Mouse (Mus musculus) midbrain, embryonic 16.5 days (tissue): ENCODE measurements around the gene Idnk. TPM values are rescaled to one million over a fixed set of nuclear protein-coding genes. Genes with fewer than 3 reads are reported as not detected.
"Not testable (repeated sequence)": the region's sequence is repeated elsewhere in the genome, so short reads cannot be mapped to it uniquely, and the experiment has no call there.

Experiments
- ATAC-seq: fragments of 200-750 bp; cut with Nextera tagmentation; 2 replicates; pipeline ENCODE4 v1.8.0; 2017; ENCODE audit warnings: moderate TSS enrichment
- H3K27ac ChIP-seq: fragments of 300-500 bp; sonication (generic); 2 replicates; pipeline ENCODE4 v1.5.1; 2014; ENCODE audit warnings: mild to moderate bottlenecking, low read length, mixed read lengths
- H3K27me3 ChIP-seq: fragments of 300-500 bp; sonication (generic); 2 replicates; pipeline ENCODE4 v1.6.1; 2014; ENCODE audit warnings: low read depth, low read length, mixed read lengths; ENCODE audit not compliant: control insufficient read depth, insufficient read depth
- H3K36me3 ChIP-seq: fragments of 300-500 bp; sonication (generic); 2 replicates; pipeline ENCODE4 v1.6.1; 2014; ENCODE audit warnings: mild to moderate bottlenecking, low read length, moderate library complexity, mixed read lengths; ENCODE audit not compliant: control insufficient read depth, insufficient read depth
- H3K4me1 ChIP-seq: fragments of 300-500 bp; sonication (generic); 2 replicates; pipeline ENCODE4 v1.6.1; 2014; ENCODE audit warnings: mild to moderate bottlenecking, low read length, mixed read lengths; ENCODE audit not compliant: control insufficient read depth, insufficient read depth
- H3K4me2 ChIP-seq: fragments of 300-500 bp; sonication (generic); 2 replicates; pipeline ENCODE4 v1.6.1; 2014; ENCODE audit warnings: mild to moderate bottlenecking, low read length, mixed read lengths
- H3K4me3 ChIP-seq: fragments of 300-500 bp; sonication (generic); 2 replicates; pipeline ENCODE4 v1.5.1; 2014; ENCODE audit warnings: low read depth, mild to moderate bottlenecking, low read length, moderate library complexity, mixed read lengths
- H3K9ac ChIP-seq: fragments of 300-500 bp; sonication (generic); 2 replicates; pipeline ENCODE4 v1.6.1; 2014; ENCODE audit warnings: low read depth, low read length, mixed read lengths
- H3K9me3 ChIP-seq: fragments of 300-500 bp; sonication (generic); replicated peaks from 2 replicates; pipeline ENCODE4 v1.6.1; 2014; ENCODE audit warnings: mild to moderate bottlenecking, low read length, mixed read lengths; ENCODE audit not compliant: control insufficient read depth, poor library complexity, severe bottlenecking
- WGBS: fragments of 180-500 bp; shearing (Covaris S2); extraction: QIAGEN DNeasy Blood & Tissue Kit; methylation state at CpG from one replicate; pipeline ENCODE4 v1.1.7; 2014; 5-methylcytosine and 5-hydroxymethylcytosine counted together
- polyA plus RNA-seq: library from polyadenylated mRNA; unstranded; fragments of >200 nt; fragmentation: Nextera tagmentation; extraction: Ambion mirVana; gene quantifications from 2 replicates; pipeline ENCODE4 v1.2.1, GENCODE M21; 2015

The Idnk gene
- polyA plus RNA-seq, 1 experiment from 2014 or later = 54.3 TPM

GRCm38 (mm10) chr13:58128768-58129671, 28.4 kb upstream of the Idnk start:
- Histone ChIP-seq H3K27me3 (no peaks in the 10 kb centered on the region), H3K4me3 (peak overlapping the region; percentile 95), H3K4me1 (peaks cover 24% of the 10 kb centered on the region), H3K9me3 (no peaks in the 10 kb centered on the region), H3K4me2 (peak overlapping the region; percentile 73), H3K9ac (peak overlapping the region; percentile 98), H3K27ac (peak overlapping the region; percentile 100), H3K36me3 (0 out of 2 replicates have a peak, but pooled peaks cover 2% of the 10 kb centered on the region)
- ATAC-seq = peak; percentile 98
- WGBS = under 1% methylated on average over 79 of the region's 83 CpGs

DNA sequence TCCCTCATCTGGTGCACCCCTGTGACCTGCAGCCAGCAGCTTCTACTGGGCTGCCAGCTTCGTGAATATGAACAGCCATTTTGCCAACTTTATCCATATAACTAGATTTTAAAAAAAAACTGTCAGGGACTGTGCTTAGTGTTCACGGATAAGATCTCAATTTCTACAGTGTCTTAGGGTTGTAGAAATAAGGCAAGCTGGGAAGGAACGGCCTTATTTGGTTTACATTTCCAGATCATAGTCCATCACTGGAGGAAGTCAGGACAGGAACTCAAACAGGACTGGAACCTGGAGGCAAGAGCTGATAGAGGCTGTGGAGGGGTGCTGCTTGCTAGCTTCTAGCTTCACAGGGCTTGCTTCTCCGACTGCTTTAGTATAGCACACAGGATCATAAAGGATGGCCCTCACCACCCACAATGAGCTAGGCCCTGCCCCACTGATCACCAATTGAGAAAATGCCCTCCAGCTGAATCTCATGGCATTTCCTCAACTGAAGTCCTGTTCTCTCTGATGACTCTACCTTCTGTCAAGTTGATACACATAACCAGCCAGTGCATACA, 27.7 kb upstream of the Idnk start:
- H3K9ac ChIP-seq = peak overlapping the region; percentile 98
- peak; percentile 2; the same call in 1 of the 2 replicates for ATAC-seq
- 0 out of 2 replicates have a peak, but pooled peaks cover 2% of the 10 kb centered on the region for H3K36me3 ChIP-seq
- H3K27me3 ChIP-seq = no peaks in the 10 kb centered on the region
- peak overlapping the region; percentile 73 for H3K4me2 ChIP-seq
- peaks cover 19% of the 10 kb centered on the region for H3K4me1 ChIP-seq
- H3K4me3 ChIP-seq = peak overlapping the region; percentile 95
- no peaks in the 10 kb centered on the region for H3K9me3 ChIP-seq
- H3K27ac ChIP-seq = peak overlapping the region; percentile 100
- 28% methylated on average over 4 of the region's 4 CpGs for WGBS

- Histone ChIP-seq H3K9ac (no peak overlapping the region), H3K36me3 (0 out of 2 replicates have a peak, but pooled peaks cover 2% of the 10 kb centered on the region), H3K4me1 (peaks cover 5% of the 10 kb centered on the region), H3K27me3 (no peaks in the 10 kb centered on the region), H3K4me2 (no peak overlapping the region), H3K27ac (no peak overlapping the region), H3K4me3 (no peak overlapping the region), H3K9me3 (no peaks in the 10 kb centered on the region)
- WGBS = 45% methylated on average over 3 of the region's 3 CpGs
- ATAC-seq = no peak
Observed at GRCm38 (mm10) chr13:58131692-58132091, 25.8 kb upstream of the Idnk start.

GRCm38 (mm10) chr13:58146603-58147002, 10.8 kb upstream of the Idnk start:
- not testable (repeated sequence) for H3K4me2 ChIP-seq, H3K4me3 ChIP-seq, ATAC-seq, H3K27me3 ChIP-seq, H3K27ac ChIP-seq, H3K36me3 ChIP-seq, H3K4me1 ChIP-seq, H3K9ac ChIP-seq, H3K9me3 ChIP-seq
- 93% methylated on average over 8 of the region's 8 CpGs for WGBS

DNA sequence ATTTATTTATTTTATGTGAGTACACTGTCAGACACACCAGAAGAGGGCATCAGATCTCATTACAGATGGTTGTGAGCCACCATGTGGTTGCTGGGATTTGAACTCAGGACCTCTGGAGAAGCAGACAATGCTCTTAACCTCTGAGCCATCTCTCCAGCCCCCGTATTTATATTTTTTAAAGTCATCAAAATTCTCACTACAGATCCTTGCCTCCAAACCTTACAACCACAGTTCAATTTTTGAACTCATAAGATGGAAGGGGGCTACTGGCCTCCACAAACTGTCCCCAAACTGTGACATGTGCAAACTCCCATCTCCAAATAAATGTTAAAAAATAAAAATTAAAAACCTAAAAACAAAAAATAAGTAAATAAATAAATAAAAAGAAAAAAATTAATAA, 9.7 kb upstream of the Idnk start:
- Histone ChIP-seq H3K27ac (no peak overlapping the region), H3K36me3 (no peaks in the 10 kb centered on the region), H3K27me3 (no peaks in the 10 kb centered on the region), H3K9ac (no peak overlapping the region), H3K4me1 (peaks cover 2% of the 10 kb centered on the region; the same call in 1 of the 2 replicates), H3K4me3 (no peak overlapping the region), H3K4me2 (no peak overlapping the region), H3K9me3 (no peaks in the 10 kb centered on the region)
- WGBS = 88% methylated on average over 1 of the region's 1 CpGs
- ATAC-seq = no peak

DNA sequence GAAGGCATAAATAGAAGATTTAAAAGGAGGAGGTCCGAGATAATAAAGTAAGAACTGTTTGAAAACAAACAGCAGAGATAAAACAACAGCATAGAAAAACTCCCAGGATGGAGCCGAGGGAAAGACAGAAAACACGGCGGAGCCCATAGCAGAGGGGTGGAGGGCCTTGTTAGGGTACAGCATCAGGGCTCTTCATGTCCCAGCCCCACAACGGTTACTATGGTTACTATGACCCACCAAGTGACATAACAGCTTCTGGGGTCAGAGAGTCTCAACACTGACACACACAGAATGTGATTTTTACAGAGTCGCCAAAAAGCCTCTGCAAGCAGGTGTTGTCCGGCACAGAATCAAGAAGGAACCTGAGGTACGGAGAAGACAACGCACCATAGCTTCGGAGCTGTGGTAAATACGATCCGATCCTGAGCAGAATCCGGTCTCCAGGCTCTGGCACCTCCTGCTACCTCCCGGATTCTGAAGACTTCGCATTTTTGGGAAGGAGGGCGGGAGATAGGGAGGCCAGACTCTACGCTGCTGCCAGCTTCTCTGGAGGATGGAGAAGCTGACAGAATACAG, 9.1 kb upstream of the Idnk start:
- peak; percentile 91 for ATAC-seq
- Histone ChIP-seq H3K36me3 (no peaks in the 10 kb centered on the region), H3K4me1 (peaks cover 2% of the 10 kb centered on the region; the same call in 1 of the 2 replicates), H3K4me3 (peak overlapping the region; percentile 33), H3K4me2 (peak overlapping the region; percentile 73), H3K27ac (no peak overlapping the region), H3K9me3 (no peaks in the 10 kb centered on the region), H3K27me3 (no peaks in the 10 kb centered on the region), H3K9ac (peak overlapping the region; percentile 47; the same call in 1 of the 2 replicates)
- under 1% methylated on average over 17 of the region's 17 CpGs for WGBS

DNA sequence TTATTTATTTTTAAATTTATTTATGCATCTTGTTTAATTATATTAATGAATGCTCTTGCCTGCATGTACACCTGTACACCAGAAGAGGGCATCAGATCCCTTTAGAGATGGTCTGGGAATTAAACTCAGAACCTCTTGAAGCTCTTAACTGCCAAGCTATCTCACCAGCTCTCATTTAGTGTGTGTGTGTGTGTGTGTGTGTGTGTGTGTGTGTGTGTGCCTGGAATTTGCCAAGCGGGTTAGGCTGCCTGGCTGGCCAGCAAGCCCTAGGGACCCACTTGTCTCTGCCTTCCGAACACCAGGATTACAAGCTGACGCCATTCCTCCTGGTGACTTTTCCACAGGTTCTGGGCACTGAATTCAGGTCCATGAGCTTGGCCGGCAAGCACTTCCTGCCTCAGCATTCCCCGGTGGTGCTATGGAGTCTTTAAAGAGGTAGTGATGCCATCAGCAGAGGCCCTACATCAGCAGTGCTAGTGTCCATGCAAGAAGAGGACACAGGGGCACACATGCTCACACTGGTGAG, 8.4 kb upstream of the Idnk start:
- Histone ChIP-seq H3K4me1 (peaks cover 2% of the 10 kb centered on the region; the same call in 1 of the 2 replicates), H3K9ac (no peak overlapping the region), H3K27me3 (no peaks in the 10 kb centered on the region), H3K9me3 (no peaks in the 10 kb centered on the region), H3K27ac (no peak overlapping the region), H3K4me2 (peak overlapping the region; percentile 73), H3K36me3 (no peaks in the 10 kb centered on the region), H3K4me3 (peak overlapping the region; percentile 33)
- ATAC-seq = peak; percentile 72; the same call in 1 of the 2 replicates
- WGBS = 40% methylated on average over 5 of the region's 5 CpGs

DNA sequence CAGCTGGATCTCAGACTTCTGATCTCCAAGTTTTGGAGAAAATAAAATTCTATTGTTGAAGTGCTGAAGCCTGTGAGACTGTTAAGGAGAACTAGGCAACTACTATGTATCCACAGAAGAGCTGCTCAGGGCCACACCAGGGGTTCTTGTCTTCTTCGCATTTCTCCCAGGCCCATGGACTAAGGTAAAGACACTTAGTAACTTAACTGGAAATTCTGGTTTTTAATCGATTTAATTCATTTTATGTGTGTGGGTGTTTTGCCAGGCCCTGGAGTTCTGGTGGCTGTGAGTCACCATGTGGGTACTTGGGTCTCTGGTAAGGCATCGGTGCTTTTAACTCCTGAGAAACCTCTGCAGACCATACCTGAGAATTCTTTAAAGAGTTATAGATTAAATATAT, 7.8 kb upstream of the Idnk start:
- no peak overlapping the region for H3K4me3 ChIP-seq
- H3K4me1 ChIP-seq = peaks cover 2% of the 10 kb centered on the region; the same call in 1 of the 2 replicates
- WGBS = 90% methylated on average over 3 of the region's 3 CpGs
- H3K4me2 ChIP-seq = no peak overlapping the region
- no peaks in the 10 kb centered on the region for H3K36me3 ChIP-seq
- no peaks in the 10 kb centered on the region for H3K27me3 ChIP-seq
- ATAC-seq = no peak
- H3K9me3 ChIP-seq = no peaks in the 10 kb centered on the region
- H3K27ac ChIP-seq = no peak overlapping the region
- H3K9ac ChIP-seq = no peak overlapping the region
